9 mouse cellular contexts compared by ENCODE assay signal in genomic region chr19:42272003-42272963, GRCm38 (mm10). TPM values are rescaled to one million over a fixed set of nuclear protein-coding genes. Genes with fewer than 3 reads are reported as not detected.
DNase-seq lines count a peak whose midpoint lies in the region; ATAC-seq and TF ChIP-seq lines count a peak whose summit lies in the region.
"Had no signal": no experiment of that assay in that cellular context is flagged by ENCODE, and none has a peak within 500 bp of the region (broad histone marks: within the 10 kb centered on the region; RNA-seq: fewer than 3 reads in every experiment).

No protein-coding gene starts in this region.

- H3K9ac ChIP-seq in lung, embryonic 14.5 days = no peak overlapping the region
- H3K9ac ChIP-seq: heart, embryonic 13.5 days had no signal

- no peaks in the 10 kb centered on the region for H3K4me1 ChIP-seq in lung, embryonic 14.5 days (ENCODE audit: insufficient read depth)

- H3K27ac ChIP-seq in lung, embryonic 14.5 days (ENCODE audit: low read depth) = no peak overlapping the region
- H3K27ac ChIP-seq: heart, embryonic 13.5 days had no signal

- H3K36me3 ChIP-seq in lung, embryonic 14.5 days (ENCODE audit: insufficient read depth) = no peaks in the 10 kb centered on the region
- H3K36me3 ChIP-seq: heart, embryonic 13.5 days had no signal

- WGBS in lung, embryonic 14.5 days = 38% methylated on average over 14 of the region's 14 CpGs

- no peak overlapping the region for H3K4me2 ChIP-seq in lung, embryonic 14.5 days
- H3K4me2 ChIP-seq: heart, embryonic 13.5 days had no signal

- DNase-seq in B cell, adult 2 months = peak; percentile 63 to 66
- peak; percentile 91 for DNase-seq in adipocyte (ENCODE audit: low spot score)
- DNase-seq in gastrocnemius, adult 8-10 months (ENCODE audit: low spot score in 2 of 2) = peak; percentile 65 to 69
- DNase-seq in kidney, postnatal 4 days = peak; percentile 87 to 88
- peak; percentile 91 for DNase-seq in lung, embryonic 14.5 days
- peak; percentile 82 for DNase-seq in retina, postnatal 1 day
- peak; percentile 52 to 76 for DNase-seq in urinary bladder, adult 18-20 months (ENCODE audit: low spot score in 2 of 2)

- no peak overlapping the region for H3K4me3 ChIP-seq in lung, embryonic 14.5 days (ENCODE audit: low read depth, low read length)
- H3K4me3 ChIP-seq: heart, embryonic 13.5 days had no signal

- peak; percentile 86 for ATAC-seq in common myeloid progenitor, adult 5-6 weeks (replicated peaks; ENCODE audit: low read depth, poor library complexity, severe bottlenecking)
- no peak for ATAC-seq in lung, embryonic 14.5 days (ENCODE audit: insufficient read depth)

- H3K27me3 ChIP-seq in lung, embryonic 14.5 days (ENCODE audit: insufficient read depth, low read length) = no peaks in the 10 kb centered on the region

- peak; percentile 95 for TF ChIP-seq CTCF in lung, embryonic 14.5 days (IDR thresholded peaks at IDR 0.05; ENCODE audit: low read depth)

- H3K9me3 ChIP-seq in lung, embryonic 14.5 days (ENCODE audit: low read depth, low read length) = no peaks in the 10 kb centered on the region
- H3K9me3 ChIP-seq: heart, embryonic 13.5 days had no signal

RNA-seq across cellular contexts. Expression of gene Golga7b, which starts 24.9 kb away (rescaled TPM):
- not detected in 2 replicates for total RNA-seq in common myeloid progenitor, adult 5-6 weeks (2017)
- total RNA-seq in gastrocnemius, adult 8-10 months (2022) = 1 to 10 TPM; 1.6 to 4.2 (median 3.0) TPM
- 0.08 TPM in 1 of 2 replicates, not detected in the other for polyA plus RNA-seq in lung, embryonic 14.5 days (2014; fragmentation: Nextera tagmentation; extraction: Ambion mirVana)
